Mouse (Mus musculus): ENCODE results near the gene Dgki. TPM values are rescaled to one million over a fixed set of nuclear protein-coding genes. Genes with fewer than 3 reads are reported as not detected.
A peak's percentile ranks its signal among the peaks of the same experiment; 100 is the strongest.

Gene Dgki
- polyA plus RNA-seq, 1 experiment from 2014 or later = 0.63 TPM

- no peaks in the 10 kb centered on the region for H3K27me3 ChIP-seq (ENCODE audit: low read depth, poor library complexity, severe bottlenecking)
- H3K36me3 ChIP-seq = no peaks in the 10 kb centered on the region
- no peak overlapping the region for H3K4me3 ChIP-seq
- no peak overlapping the region for H3K27ac ChIP-seq (replicated peaks)
- DNase-seq (ENCODE audit: low spot score) = peak; percentile 32
- WGBS = 63% methylated on average over 8 of the region's 8 CpGs
- no peaks in the 10 kb centered on the region for H3K9me3 ChIP-seq (replicated peaks)
- H3K4me1 ChIP-seq = peaks cover 9% of the 10 kb centered on the region; the same call in 1 of the 2 replicates
Observed at GRCm38 (mm10) chr6:37254144-37254543, 45.8 kb downstream of the Dgki start.

- H3K27ac ChIP-seq (replicated peaks) = no peak overlapping the region
- H3K4me1 ChIP-seq = peaks cover 9% of the 10 kb centered on the region; the same call in 1 of the 2 replicates
- H3K27me3 ChIP-seq (ENCODE audit: low read depth, poor library complexity, severe bottlenecking) = no peaks in the 10 kb centered on the region
- H3K4me3 ChIP-seq = no peak overlapping the region
- H3K36me3 ChIP-seq = no peaks in the 10 kb centered on the region
- DNase-seq (ENCODE audit: low spot score) = no peak
- H3K9me3 ChIP-seq (replicated peaks) = no peaks in the 10 kb centered on the region
- 93% methylated on average over 4 of the region's 4 CpGs for WGBS
Observed at GRCm38 (mm10) chr6:37252536-37252935, 47.4 kb downstream of the Dgki start.

- H3K4me3 ChIP-seq = no peak overlapping the region
- 91% methylated on average over 2 of the region's 2 CpGs for WGBS
- no peaks in the 10 kb centered on the region for H3K36me3 ChIP-seq
- no peaks in the 10 kb centered on the region for H3K9me3 ChIP-seq (replicated peaks)
- no peak for DNase-seq (ENCODE audit: low spot score)
- no peak overlapping the region for H3K27ac ChIP-seq (replicated peaks)
- H3K27me3 ChIP-seq (ENCODE audit: low read depth, poor library complexity, severe bottlenecking) = no peaks in the 10 kb centered on the region
- peaks cover 6% of the 10 kb centered on the region; the same call in 1 of the 2 replicates for H3K4me1 ChIP-seq
Observed at GRCm38 (mm10) chr6:37250671-37251070, 49.3 kb downstream of the Dgki start.

GRCm38 (mm10) chr6:37245757-37246156, 54.2 kb downstream of the Dgki start:
- 69% methylated on average over 7 of the region's 7 CpGs for WGBS
- DNase-seq (ENCODE audit: low spot score) = no peak

GRCm38 (mm10) chr6:37244074-37244473, 55.9 kb downstream of the Dgki start:
- Histone ChIP-seq H3K27ac (replicated peaks) (no peak overlapping the region), H3K9me3 (replicated peaks) (no peaks in the 10 kb centered on the region), H3K4me1 (peaks cover 22% of the 10 kb centered on the region), H3K4me3 (no peak overlapping the region), H3K36me3 (no peaks in the 10 kb centered on the region), H3K27me3 (ENCODE audit: low read depth, poor library complexity, severe bottlenecking) (no peaks in the 10 kb centered on the region)
- WGBS = 87% methylated on average over 11 of the region's 11 CpGs
- no peak for DNase-seq (ENCODE audit: low spot score)

More at GRCm38 (mm10) chr6:37245757-37246156, 54.2 kb downstream of the Dgki start:
- Histone ChIP-seq H3K4me1 (peaks cover 22% of the 10 kb centered on the region), H3K27ac (replicated peaks) (no peak overlapping the region), H3K9me3 (replicated peaks) (no peaks in the 10 kb centered on the region), H3K27me3 (ENCODE audit: low read depth, poor library complexity, severe bottlenecking) (no peaks in the 10 kb centered on the region), H3K4me3 (no peak overlapping the region), H3K36me3 (no peaks in the 10 kb centered on the region)

- no peaks in the 10 kb centered on the region for H3K36me3 ChIP-seq
- no peak for DNase-seq (ENCODE audit: low spot score)
- no peak overlapping the region for H3K4me3 ChIP-seq
- no peaks in the 10 kb centered on the region for H3K9me3 ChIP-seq (replicated peaks)
- WGBS = 63% methylated on average over 5 of the region's 5 CpGs
- 0 out of 2 replicates have a peak overlapping the region, but pooled peaks have one; percentile 20 for H3K27ac ChIP-seq (replicated peaks)
- H3K27me3 ChIP-seq (ENCODE audit: low read depth, poor library complexity, severe bottlenecking) = no peaks in the 10 kb centered on the region
- peaks cover 22% of the 10 kb centered on the region for H3K4me1 ChIP-seq
Observed at GRCm38 (mm10) chr6:37242769-37243121, 57.2 kb downstream of the Dgki start.

GRCm38 (mm10) chr6:37242100-37242768, 57.8 kb downstream of the Dgki start:
- H3K36me3 ChIP-seq = no peaks in the 10 kb centered on the region
- DNase-seq (ENCODE audit: low spot score) = no peak
- peaks cover 22% of the 10 kb centered on the region for H3K4me1 ChIP-seq
- no peaks in the 10 kb centered on the region for H3K27me3 ChIP-seq (ENCODE audit: low read depth, poor library complexity, severe bottlenecking)
- 0 out of 2 replicates have a peak overlapping the region, but pooled peaks have one; percentile 20 for H3K27ac ChIP-seq (replicated peaks)
- no peaks in the 10 kb centered on the region for H3K9me3 ChIP-seq (replicated peaks)
- H3K4me3 ChIP-seq = no peak overlapping the region
- 62% methylated on average over 6 of the region's 6 CpGs for WGBS

GRCm38 (mm10) chr6:37241434-37241833, 58.5 kb downstream of the Dgki start:
- Histone ChIP-seq H3K4me1 (peaks cover 22% of the 10 kb centered on the region), H3K27ac (replicated peaks) (no peak overlapping the region), H3K36me3 (no peaks in the 10 kb centered on the region), H3K27me3 (ENCODE audit: low read depth, poor library complexity, severe bottlenecking) (no peaks in the 10 kb centered on the region), H3K9me3 (replicated peaks) (no peaks in the 10 kb centered on the region), H3K4me3 (no peak overlapping the region)
- 88% methylated on average over 4 of the region's 4 CpGs for WGBS
- DNase-seq (ENCODE audit: low spot score) = no peak

- H3K9me3 ChIP-seq (replicated peaks) = no peaks in the 10 kb centered on the region
- WGBS = 86% methylated on average over 7 of the region's 7 CpGs
- H3K4me3 ChIP-seq = no peak overlapping the region
- DNase-seq (ENCODE audit: low spot score) = no peak
- no peaks in the 10 kb centered on the region for H3K36me3 ChIP-seq
- no peak overlapping the region for H3K27ac ChIP-seq (replicated peaks)
- no peaks in the 10 kb centered on the region for H3K27me3 ChIP-seq (ENCODE audit: low read depth, poor library complexity, severe bottlenecking)
- peaks cover 22% of the 10 kb centered on the region for H3K4me1 ChIP-seq
Observed at GRCm38 (mm10) chr6:37240140-37240539, 59.8 kb downstream of the Dgki start.

GRCm38 (mm10) chr6:37236893-37237292, 63.1 kb downstream of the Dgki start:
- H3K9me3 ChIP-seq (replicated peaks) = no peaks in the 10 kb centered on the region
- WGBS = 86% methylated on average over 2 of the region's 2 CpGs
- H3K27me3 ChIP-seq (ENCODE audit: low read depth, poor library complexity, severe bottlenecking) = no peaks in the 10 kb centered on the region
- no peaks in the 10 kb centered on the region for H3K36me3 ChIP-seq
- no peak overlapping the region for H3K4me3 ChIP-seq
- peaks cover 6% of the 10 kb centered on the region for H3K4me1 ChIP-seq
- DNase-seq (ENCODE audit: low spot score) = no peak
- 0 out of 2 replicates have a peak overlapping the region, but pooled peaks have one; percentile 20 for H3K27ac ChIP-seq (replicated peaks)

- no peaks in the 10 kb centered on the region for H3K9me3 ChIP-seq (replicated peaks)
Observed at GRCm38 (mm10) chr6:37231148-37231547, 68.8 kb downstream of the Dgki start.

GRCm38 (mm10) chr6:37222947-37223510, 77.0 kb downstream of the Dgki start:
- Histone ChIP-seq H3K27ac (replicated peaks) (0 out of 2 replicates have a peak overlapping the region, but pooled peaks have one; percentile 15), H3K36me3 (no peaks in the 10 kb centered on the region), H3K4me3 (no peak overlapping the region), H3K27me3 (ENCODE audit: low read depth, poor library complexity, severe bottlenecking) (no peaks in the 10 kb centered on the region), H3K9me3 (replicated peaks) (no peaks in the 10 kb centered on the region), H3K4me1 (peaks cover 23% of the 10 kb centered on the region)
- WGBS = 52% methylated on average over 7 of the region's 7 CpGs
- no peak for DNase-seq (ENCODE audit: low spot score)

More at GRCm38 (mm10) chr6:37231148-37231547, 68.8 kb downstream of the Dgki start:
- no peak overlapping the region for H3K27ac ChIP-seq (replicated peaks)
- WGBS = 63% methylated on average over 6 of the region's 6 CpGs
- H3K4me3 ChIP-seq = no peak overlapping the region
- DNase-seq (ENCODE audit: low spot score) = no peak
- no peaks in the 10 kb centered on the region for H3K4me1 ChIP-seq
- no peaks in the 10 kb centered on the region for H3K36me3 ChIP-seq
- H3K27me3 ChIP-seq (ENCODE audit: low read depth, poor library complexity, severe bottlenecking) = no peaks in the 10 kb centered on the region

GRCm38 (mm10) chr6:37222016-37222415, 78.0 kb downstream of the Dgki start:
- Histone ChIP-seq H3K4me1 (peaks cover 24% of the 10 kb centered on the region), H3K36me3 (no peaks in the 10 kb centered on the region), H3K4me3 (no peak overlapping the region), H3K27ac (replicated peaks) (no peak overlapping the region; the same call in 1 of the 2 replicates), H3K27me3 (ENCODE audit: low read depth, poor library complexity, severe bottlenecking) (no peaks in the 10 kb centered on the region), H3K9me3 (replicated peaks) (no peaks in the 10 kb centered on the region)
- no peak for DNase-seq (ENCODE audit: low spot score)
- WGBS = 54% methylated on average over 6 of the region's 6 CpGs

Data from midbrain, embryonic 10.5 days (tissue).